Mouse (Mus musculus) heart, embryonic 16.5 days (tissue): ENCODE results near the gene Zfp180. TPM values are rescaled to one million over a fixed set of nuclear protein-coding genes. Genes with fewer than 3 reads are reported as not detected.
"Not testable (repeated sequence)": the region's sequence is repeated elsewhere in the genome, so short reads cannot be mapped to it uniquely, and the experiment has no call there.

Experiments
- ATAC-seq: fragments of 200-750 bp; cut with Nextera tagmentation; replicated peaks from 2 replicates; pipeline ENCODE4 v1.8.0; 2017; ENCODE audit warnings: moderate number of reproducible peaks; ENCODE audit not compliant: insufficient read depth, low FRiP score; ENCODE audit errors: extremely low read depth
- H3K27ac ChIP-seq: fragments of 300-500 bp; sonication (generic); 2 replicates; pipeline ENCODE4 v1.5.1; 2014; ENCODE audit warnings: mild to moderate bottlenecking, low read length, control low read depth, moderate library complexity
- H3K27me3 ChIP-seq: fragments of 300-500 bp; sonication (generic); 2 replicates; pipeline ENCODE4 v1.6.1; 2014; ENCODE audit warnings: low read length, mixed read lengths; ENCODE audit not compliant: control insufficient read depth, insufficient read depth
- H3K36me3 ChIP-seq: fragments of 300-500 bp; sonication (generic); 2 replicates; pipeline ENCODE4 v1.6.1; 2014; ENCODE audit not compliant: control insufficient read depth, insufficient read depth
- H3K4me1 ChIP-seq: fragments of 300-500 bp; sonication (generic); 2 replicates; pipeline ENCODE4 v1.6.1; 2014; ENCODE audit warnings: low read length, mixed read lengths; ENCODE audit not compliant: control insufficient read depth, insufficient read depth
- H3K4me2 ChIP-seq: fragments of 300-500 bp; sonication (generic); 2 replicates; pipeline ENCODE4 v1.6.1; 2014; ENCODE audit warnings: low read depth, mild to moderate bottlenecking, control low read depth, low read length
- H3K4me3 ChIP-seq: fragments of 300-500 bp; sonication (generic); 2 replicates; pipeline ENCODE4 v1.5.1; 2014; ENCODE audit warnings: mild to moderate bottlenecking, control low read depth, low read length
- H3K9ac ChIP-seq: fragments of 300-500 bp; sonication (generic); 2 replicates; pipeline ENCODE4 v1.6.1; 2014; ENCODE audit warnings: low read length, control low read depth
- H3K9me3 ChIP-seq: fragments of 300-500 bp; sonication (generic); replicated peaks from 2 replicates; pipeline ENCODE4 v1.6.1; 2016; ENCODE audit warnings: low read length; ENCODE audit not compliant: control insufficient read depth
- WGBS: fragments of 180-500 bp; shearing (Covaris S2); extraction: QIAGEN DNeasy Blood & Tissue Kit; methylation state at CpG from one replicate; pipeline ENCODE4 v1.1.7; 2014; 5-methylcytosine and 5-hydroxymethylcytosine counted together
- polyA plus RNA-seq: library from polyadenylated mRNA; unstranded; fragments of >200 nt; fragmentation: Nextera tagmentation; extraction: Ambion mirVana; gene quantifications from 2 replicates; pipeline ENCODE4 v1.2.1, GENCODE M21; 2015

Zfp180 gene
- 13.2 and 14.1 TPM in 2 replicates for polyA plus RNA-seq

- Histone ChIP-seq H3K27me3 (no peaks in the 10 kb centered on the region), H3K36me3 (peaks cover 3% of the 10 kb centered on the region), H3K9ac (peak within 1 kb of the TSS; percentile 83), H3K4me3 (peak within 1 kb of the TSS; percentile 86), H3K9me3 (no peaks in the 10 kb centered on the region), H3K27ac (peak within 1 kb of the TSS; percentile 85), H3K4me1 (peaks cover 10% of the 10 kb centered on the region), H3K4me2 (peak within 1 kb of the TSS; percentile 82)
- 20% methylated on average over 44 of the region's 44 CpGs for WGBS
- peak; percentile 98 for ATAC-seq
Observed at GRCm38 (mm10) chr7:24081634-24082431, at the start of gene Zfp180. Gene Zfp180, plus strand, starts transcription at chr7:24081924.

GRCm38 (mm10) chr7:24052660-24053304, 28.9 kb upstream of the Zfp180 start, which contains the start of gene Vmn1r183:
Gene Vmn1r183, plus strand, starts transcription at chr7:24053254.
- no peak within 1 kb of the TSS for H3K9ac ChIP-seq
- H3K9me3 ChIP-seq: no peaks in the 10 kb centered on the region
- H3K4me2 ChIP-seq: no peak within 1 kb of the TSS
- no peaks in the 10 kb centered on the region for H3K27me3 ChIP-seq
- H3K27ac ChIP-seq: no peak within 1 kb of the TSS
- ATAC-seq: no peak
- 69% methylated on average over 4 of the region's 4 CpGs for WGBS
- no peaks in the 10 kb centered on the region for H3K36me3 ChIP-seq
- no peaks in the 10 kb centered on the region for H3K4me1 ChIP-seq
- no peak within 1 kb of the TSS for H3K4me3 ChIP-seq

DNA sequence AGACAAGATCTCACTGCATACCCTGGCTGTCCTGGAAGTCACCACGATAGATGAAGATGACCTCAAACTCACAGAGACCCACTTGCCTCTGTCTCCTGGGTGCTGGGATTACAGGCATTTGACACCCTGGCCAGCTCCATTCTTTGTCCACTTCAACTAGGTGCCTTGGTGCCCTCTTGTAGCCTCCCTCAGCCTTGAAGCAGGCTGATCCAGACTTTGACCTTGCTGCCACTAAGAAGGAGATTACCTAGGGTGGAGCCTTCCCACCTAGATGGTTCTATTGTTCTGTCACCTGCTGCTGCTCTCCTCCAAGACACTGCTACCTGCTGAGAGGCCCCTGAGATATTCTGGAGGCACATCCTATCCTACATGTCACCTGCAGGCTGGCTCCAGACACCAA, 7.3 kb upstream of the Zfp180 start:
- H3K9ac ChIP-seq, H3K4me3 ChIP-seq, H3K36me3 ChIP-seq, H3K4me2 ChIP-seq, H3K4me1 ChIP-seq, H3K27me3 ChIP-seq, H3K27ac ChIP-seq, H3K9me3 ChIP-seq, ATAC-seq: not testable (repeated sequence)
- 50% methylated on average over 1 of the region's 1 CpGs for WGBS

- ATAC-seq: peak; percentile 3; the same call in 1 of the 2 replicates
- H3K4me1 ChIP-seq: peaks cover 10% of the 10 kb centered on the region
- no peaks in the 10 kb centered on the region for H3K9me3 ChIP-seq
- H3K4me2 ChIP-seq: peak overlapping the region; percentile 82
- peak overlapping the region; percentile 86 for H3K4me3 ChIP-seq
- peak overlapping the region; percentile 85 for H3K27ac ChIP-seq
- H3K36me3 ChIP-seq: peaks cover 8% of the 10 kb centered on the region
- H3K9ac ChIP-seq: peak overlapping the region; percentile 83
- WGBS: 43% methylated on average over 15 of the region's 15 CpGs
- H3K27me3 ChIP-seq: no peaks in the 10 kb centered on the region
Observed at GRCm38 (mm10) chr7:24082457-24083235, 922 bp downstream of the Zfp180 start.

- 92% methylated on average over 4 of the region's 4 CpGs for WGBS
- no peak for ATAC-seq
Observed at GRCm38 (mm10) chr7:24086871-24087270, 5.1 kb downstream of the Zfp180 start.

GRCm38 (mm10) chr7:24087485-24088125, 5.9 kb downstream of the Zfp180 start:
- Histone ChIP-seq H3K27me3 (no peaks in the 10 kb centered on the region), H3K4me1 (peaks cover 8% of the 10 kb centered on the region), H3K36me3 (peaks cover 8% of the 10 kb centered on the region), H3K4me2 (no peak overlapping the region), H3K4me3 (no peak overlapping the region), H3K9ac (no peak overlapping the region), H3K9me3 (no peaks in the 10 kb centered on the region), H3K27ac (no peak overlapping the region)
- no peak for ATAC-seq
- 96% methylated on average over 12 of the region's 12 CpGs for WGBS

More at GRCm38 (mm10) chr7:24086871-24087270, 5.1 kb downstream of the Zfp180 start:
- H3K4me1 ChIP-seq: peaks cover 10% of the 10 kb centered on the region
- no peak overlapping the region for H3K4me2 ChIP-seq
- no peak overlapping the region for H3K9ac ChIP-seq
- no peaks in the 10 kb centered on the region for H3K27me3 ChIP-seq
- no peaks in the 10 kb centered on the region for H3K9me3 ChIP-seq
- no peak overlapping the region for H3K27ac ChIP-seq
- H3K4me3 ChIP-seq: no peak overlapping the region
- peaks cover 8% of the 10 kb centered on the region for H3K36me3 ChIP-seq

DNA sequence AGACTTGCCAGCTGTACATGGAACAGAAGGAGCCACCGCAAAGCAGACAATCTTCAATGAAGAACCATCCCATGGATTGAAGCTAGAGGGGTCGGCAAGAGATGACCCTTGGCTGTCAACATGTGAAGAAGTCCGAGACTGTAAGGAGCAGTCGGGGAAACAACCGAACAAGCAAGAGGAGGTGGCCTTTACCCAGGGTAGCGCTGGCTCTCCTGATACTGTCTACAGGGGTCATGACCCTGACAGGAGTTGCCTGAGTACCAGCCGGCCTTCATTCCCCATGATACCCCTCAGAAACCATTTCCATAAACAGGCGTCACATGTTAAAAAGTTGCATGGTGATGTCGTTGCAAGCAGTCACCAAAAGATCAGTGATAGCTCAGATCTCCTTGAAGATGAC, 22.7 kb downstream of the Zfp180 start:
- Histone ChIP-seq H3K9ac (no peak overlapping the region), H3K9me3 (peaks cover 84% of the 10 kb centered on the region), H3K36me3 (peaks cover 97% of the 10 kb centered on the region), H3K4me3 (no peak overlapping the region), H3K4me2 (no peak overlapping the region), H3K27me3 (no peaks in the 10 kb centered on the region), H3K27ac (no peak overlapping the region), H3K4me1 (no peaks in the 10 kb centered on the region)
- 93% methylated on average over 9 of the region's 9 CpGs for WGBS
- no peak for ATAC-seq

DNA sequence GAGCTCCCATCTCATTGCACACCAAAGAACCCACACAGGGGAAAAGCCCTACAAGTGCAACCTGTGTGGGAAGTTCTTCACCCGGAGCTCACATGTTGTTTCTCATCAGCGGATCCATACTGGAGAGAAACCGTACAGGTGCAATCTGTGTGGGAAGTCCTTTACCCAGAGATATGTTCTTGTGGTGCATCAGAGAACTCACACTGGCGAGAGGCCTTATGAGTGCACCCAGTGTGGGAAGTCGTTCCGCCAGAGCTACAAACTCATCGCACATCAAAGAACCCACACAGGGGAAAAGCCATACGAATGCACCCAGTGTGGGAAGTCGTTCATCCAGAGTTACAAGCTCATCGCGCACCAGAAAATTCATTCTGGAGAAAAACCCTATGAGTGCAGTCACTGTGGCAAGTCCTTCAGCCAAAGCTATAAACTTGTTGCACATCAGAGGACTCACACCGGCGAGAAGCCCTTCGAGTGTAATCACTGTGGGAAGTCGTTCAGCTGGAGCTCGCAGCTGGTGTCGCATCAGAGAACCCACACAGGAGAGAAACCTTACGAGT, 23.5 kb downstream of the Zfp180 start:
- no peak for ATAC-seq
- Histone ChIP-seq H3K27ac (no peak overlapping the region), H3K9ac (no peak overlapping the region), H3K9me3 (peaks cover 83% of the 10 kb centered on the region), H3K4me1 (no peaks in the 10 kb centered on the region), H3K4me3 (no peak overlapping the region), H3K27me3 (no peaks in the 10 kb centered on the region), H3K36me3 (peaks cover 89% of the 10 kb centered on the region), H3K4me2 (no peak overlapping the region)
- 94% methylated on average over 18 of the region's 18 CpGs for WGBS
